Mouse (Mus musculus): ENCODE measurements around the gene Gria3. TPM values are rescaled to one million over a fixed set of nuclear protein-coding genes. Genes with fewer than 3 reads are reported as not detected.

The Gria3 gene
- polyA plus RNA-seq, 1 experiment from 2014 or later = 1.9 TPM

- Histone ChIP-seq H3K4me3 (replicated peaks) (no peak overlapping the region), H3K36me3 (no peaks in the 10 kb centered on the region), H3K27me3 (no peaks in the 10 kb centered on the region), H3K9me3 (replicated peaks) (no peaks in the 10 kb centered on the region), H3K4me2 (no peak overlapping the region), H3K4me1 (replicated peaks) (no peaks in the 10 kb centered on the region), H3K27ac (no peak overlapping the region), H3K9ac (no peak overlapping the region)
- 0% methylated on average over 1 of the region's 1 CpGs for WGBS (ENCODE audit: insufficient replicate concordance)
- ATAC-seq (ENCODE audit: low read depth) (no peak), DNase-seq (no peak)
These were observed 34.9 kb downstream of the Gria3 start for GRCm38 (mm10) chrX:41435541-41435940.

DNA sequence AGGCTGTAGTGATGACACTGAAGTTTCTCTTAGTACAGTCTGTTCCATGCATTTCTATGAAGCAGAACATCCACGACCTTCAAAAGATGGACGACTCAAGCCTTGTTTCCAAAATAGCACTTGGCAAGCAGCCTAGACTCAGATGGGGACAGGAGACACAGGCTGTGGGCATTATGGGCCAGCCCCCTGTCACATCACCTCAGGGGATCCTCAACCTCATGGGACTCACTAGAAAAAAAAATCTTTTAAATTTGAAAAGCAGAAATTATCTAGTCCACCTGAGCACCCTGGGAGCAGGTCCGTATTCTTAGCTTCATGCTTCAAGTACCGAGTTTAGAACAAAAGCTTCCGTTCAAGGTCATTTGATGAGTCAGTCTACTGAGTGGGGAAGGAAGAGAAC is 38.2 kb downstream of the Gria3 start:
- Histone ChIP-seq H3K4me1 (replicated peaks) (no peaks in the 10 kb centered on the region), H3K9ac (no peak overlapping the region), H3K27ac (no peak overlapping the region), H3K9me3 (replicated peaks) (no peaks in the 10 kb centered on the region), H3K4me3 (replicated peaks) (no peak overlapping the region), H3K4me2 (no peak overlapping the region), H3K36me3 (no peaks in the 10 kb centered on the region), H3K27me3 (no peaks in the 10 kb centered on the region)
- DNase-seq (no peak), ATAC-seq (ENCODE audit: low read depth) (no peak)
- 70% methylated on average over 5 of the region's 5 CpGs for WGBS (ENCODE audit: insufficient replicate concordance)

GRCm38 (mm10) chrX:41448876-41449275 is 48.2 kb downstream of the Gria3 start:
- Histone ChIP-seq H3K27me3 (no peaks in the 10 kb centered on the region), H3K27ac (no peak overlapping the region), H3K9me3 (replicated peaks) (no peaks in the 10 kb centered on the region), H3K4me1 (replicated peaks) (no peaks in the 10 kb centered on the region), H3K4me2 (no peak overlapping the region), H3K4me3 (replicated peaks) (no peak overlapping the region), H3K9ac (no peak overlapping the region), H3K36me3 (no peaks in the 10 kb centered on the region)
- no peak for DNase-seq
- WGBS (ENCODE audit: insufficient replicate concordance) = 46% methylated on average over 1 of the region's 1 CpGs
- no peak for ATAC-seq (ENCODE audit: low read depth)

DNA sequence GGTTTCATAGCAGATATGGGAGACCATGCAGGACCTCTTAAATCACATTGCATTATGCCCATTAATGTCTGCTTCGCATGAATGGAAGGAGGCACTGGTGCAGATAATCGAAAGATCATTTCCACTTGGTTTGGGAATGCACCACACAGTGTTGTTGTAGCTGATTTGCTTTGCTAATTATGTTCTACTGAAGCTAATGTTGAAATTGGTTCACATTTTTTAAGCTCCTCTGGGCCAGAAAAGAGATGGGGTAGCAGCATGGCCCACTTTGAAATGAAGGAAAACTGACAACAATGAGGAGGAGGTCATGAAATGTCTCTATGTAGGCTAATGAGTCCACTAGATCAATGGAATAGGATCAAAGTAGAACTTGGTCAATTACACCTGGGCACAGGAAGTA is 76.8 kb downstream of the Gria3 start:
- DNase-seq (no peak), ATAC-seq (ENCODE audit: low read depth) (no peak)
- Histone ChIP-seq H3K9ac (no peak overlapping the region), H3K4me1 (replicated peaks) (no peaks in the 10 kb centered on the region), H3K27me3 (no peaks in the 10 kb centered on the region), H3K27ac (no peak overlapping the region), H3K4me2 (no peak overlapping the region), H3K9me3 (replicated peaks) (no peaks in the 10 kb centered on the region), H3K36me3 (no peaks in the 10 kb centered on the region), H3K4me3 (replicated peaks) (no peak overlapping the region)
- WGBS (ENCODE audit: insufficient replicate concordance) = 80% methylated on average over 2 of the region's 2 CpGs

DNA sequence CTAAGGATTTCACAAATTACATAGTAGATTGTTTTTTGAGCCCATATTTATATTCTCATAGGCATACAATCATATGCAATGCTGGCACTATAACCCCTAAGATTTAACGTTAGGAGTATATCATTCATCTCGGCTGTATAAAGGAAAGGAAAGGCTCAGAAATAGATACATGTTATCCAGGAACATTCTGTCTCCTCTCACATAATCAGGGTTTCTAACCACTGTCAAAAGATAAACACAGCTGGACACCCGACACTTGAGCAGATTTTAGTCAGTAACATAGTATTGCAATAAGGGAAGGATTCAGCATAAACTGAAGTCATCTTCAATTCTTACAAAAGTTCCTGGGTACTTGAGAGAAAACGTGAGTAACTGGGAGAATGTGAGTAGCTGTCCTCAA is 95.9 kb downstream of the Gria3 start:
- Histone ChIP-seq H3K27me3 (no peaks in the 10 kb centered on the region), H3K9ac (no peak overlapping the region), H3K9me3 (replicated peaks) (no peaks in the 10 kb centered on the region), H3K4me2 (no peak overlapping the region), H3K4me3 (replicated peaks) (no peak overlapping the region), H3K27ac (no peak overlapping the region), H3K4me1 (replicated peaks) (no peaks in the 10 kb centered on the region), H3K36me3 (no peaks in the 10 kb centered on the region)
- WGBS (ENCODE audit: insufficient replicate concordance) = 51% methylated on average over 4 of the region's 4 CpGs
- ATAC-seq (ENCODE audit: low read depth) (no peak), DNase-seq (no peak)

- no peaks in the 10 kb centered on the region for H3K36me3 ChIP-seq
- H3K27me3 ChIP-seq = no peaks in the 10 kb centered on the region
- ATAC-seq (ENCODE audit: low read depth) (no peak), DNase-seq (no peak)
- H3K4me2 ChIP-seq = no peak overlapping the region
- H3K4me3 ChIP-seq (replicated peaks) = no peak overlapping the region
- no peak overlapping the region for H3K27ac ChIP-seq
- no peak overlapping the region for H3K9ac ChIP-seq
- WGBS (ENCODE audit: insufficient replicate concordance) = 72% methylated on average over 3 of the region's 3 CpGs
- H3K4me1 ChIP-seq (replicated peaks) = no peaks in the 10 kb centered on the region
- H3K9me3 ChIP-seq (replicated peaks) = no peaks in the 10 kb centered on the region
These were observed 104.7 kb downstream of the Gria3 start for GRCm38 (mm10) chrX:41505371-41505770.

- WGBS (ENCODE audit: insufficient replicate concordance) = 59% methylated on average over 1 of the region's 1 CpGs
- no peak overlapping the region for H3K9ac ChIP-seq
- H3K27me3 ChIP-seq = no peaks in the 10 kb centered on the region
- no peaks in the 10 kb centered on the region for H3K9me3 ChIP-seq (replicated peaks)
- no peak overlapping the region for H3K4me3 ChIP-seq (replicated peaks)
- H3K27ac ChIP-seq = no peak overlapping the region
- no peaks in the 10 kb centered on the region for H3K36me3 ChIP-seq
- no peaks in the 10 kb centered on the region for H3K4me1 ChIP-seq (replicated peaks)
- ATAC-seq (ENCODE audit: low read depth) (no peak), DNase-seq (no peak)
- no peak overlapping the region for H3K4me2 ChIP-seq
These were observed 107.3 kb downstream of the Gria3 start for GRCm38 (mm10) chrX:41507959-41508358.

GRCm38 (mm10) chrX:41514982-41515381 is 114.3 kb downstream of the Gria3 start:
- no peaks in the 10 kb centered on the region for H3K36me3 ChIP-seq
- no peak overlapping the region for H3K27ac ChIP-seq
- WGBS (ENCODE audit: insufficient replicate concordance) = 32% methylated on average over 3 of the region's 3 CpGs
- no peak overlapping the region for H3K4me2 ChIP-seq
- H3K27me3 ChIP-seq = no peaks in the 10 kb centered on the region
- H3K4me1 ChIP-seq (replicated peaks) = no peaks in the 10 kb centered on the region
- H3K9me3 ChIP-seq (replicated peaks) = no peaks in the 10 kb centered on the region
- no peak overlapping the region for H3K4me3 ChIP-seq (replicated peaks)
- ATAC-seq (ENCODE audit: low read depth) = no peak
- no peak for DNase-seq
- no peak overlapping the region for H3K9ac ChIP-seq

GRCm38 (mm10) chrX:41532511-41532910 is 131.9 kb downstream of the Gria3 start:
- H3K9ac ChIP-seq = no peak overlapping the region
- 54% methylated on average over 2 of the region's 2 CpGs for WGBS (ENCODE audit: insufficient replicate concordance)

GRCm38 (mm10) chrX:41535886-41536285 is 135.2 kb downstream of the Gria3 start:
- Histone ChIP-seq H3K9me3 (replicated peaks) (no peaks in the 10 kb centered on the region), H3K4me2 (no peak overlapping the region), H3K36me3 (no peaks in the 10 kb centered on the region), H3K27me3 (no peaks in the 10 kb centered on the region), H3K27ac (no peak overlapping the region), H3K4me3 (replicated peaks) (no peak overlapping the region), H3K4me1 (replicated peaks) (no peaks in the 10 kb centered on the region), H3K9ac (no peak overlapping the region)
- WGBS (ENCODE audit: insufficient replicate concordance) = 43% methylated on average over 2 of the region's 2 CpGs
- DNase-seq (no peak), ATAC-seq (ENCODE audit: low read depth) (no peak)

More at GRCm38 (mm10) chrX:41532511-41532910, 131.9 kb downstream of the Gria3 start:
- H3K4me3 ChIP-seq (replicated peaks) = no peak overlapping the region
- H3K27me3 ChIP-seq = no peaks in the 10 kb centered on the region
- no peak for DNase-seq
- no peaks in the 10 kb centered on the region for H3K9me3 ChIP-seq (replicated peaks)
- no peaks in the 10 kb centered on the region for H3K36me3 ChIP-seq
- ATAC-seq (ENCODE audit: low read depth) = no peak
- no peak overlapping the region for H3K4me2 ChIP-seq
- no peak overlapping the region for H3K27ac ChIP-seq
- no peaks in the 10 kb centered on the region for H3K4me1 ChIP-seq (replicated peaks)

DNA sequence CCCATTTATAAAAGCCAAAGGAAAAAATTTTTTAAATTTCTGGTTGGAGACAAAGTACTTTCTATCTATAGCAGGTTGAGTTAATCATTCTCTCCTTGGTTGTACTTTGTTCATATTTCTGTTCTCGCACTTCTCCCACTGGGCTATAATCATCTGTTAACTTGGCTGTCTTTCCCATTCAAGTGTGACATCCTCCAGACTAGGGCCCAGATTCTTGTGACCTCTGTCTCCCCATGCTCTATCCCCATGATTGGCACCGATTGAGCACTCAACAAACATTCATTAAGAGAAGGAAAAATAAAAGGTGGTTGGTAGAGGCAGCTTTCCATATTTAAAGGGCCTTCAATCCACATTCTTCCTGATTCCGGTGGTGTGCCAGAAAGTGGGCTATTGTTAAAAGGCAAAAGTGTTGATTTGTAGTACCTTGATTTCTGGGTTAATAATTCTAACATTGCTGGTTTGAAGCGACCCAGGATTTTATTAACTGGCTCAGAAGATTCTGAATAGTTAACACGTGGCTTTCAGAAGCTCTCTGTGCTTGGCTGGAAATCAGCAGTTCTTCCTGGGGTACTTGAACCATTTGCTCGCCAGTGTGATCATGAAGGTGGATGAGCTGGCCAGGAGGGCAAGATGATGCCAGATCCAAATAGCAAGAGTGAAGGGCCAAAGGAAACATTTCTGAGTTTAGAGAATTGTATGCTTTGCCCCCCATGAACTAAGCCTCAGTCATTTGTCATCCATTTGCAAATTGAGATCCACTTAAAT is 161.8 kb downstream of the Gria3 start:
- H3K4me2 ChIP-seq = no peak overlapping the region
- no peaks in the 10 kb centered on the region for H3K27me3 ChIP-seq
- WGBS (ENCODE audit: insufficient replicate concordance) = 57% methylated on average over 6 of the region's 6 CpGs
- no peaks in the 10 kb centered on the region for H3K36me3 ChIP-seq
- no peaks in the 10 kb centered on the region for H3K9me3 ChIP-seq (replicated peaks)
- ATAC-seq (ENCODE audit: low read depth) (no peak), DNase-seq (no peak)
- no peak overlapping the region for H3K9ac ChIP-seq
- no peak overlapping the region for H3K27ac ChIP-seq
- no peak overlapping the region for H3K4me3 ChIP-seq (replicated peaks)
- H3K4me1 ChIP-seq (replicated peaks) = no peaks in the 10 kb centered on the region

DNA sequence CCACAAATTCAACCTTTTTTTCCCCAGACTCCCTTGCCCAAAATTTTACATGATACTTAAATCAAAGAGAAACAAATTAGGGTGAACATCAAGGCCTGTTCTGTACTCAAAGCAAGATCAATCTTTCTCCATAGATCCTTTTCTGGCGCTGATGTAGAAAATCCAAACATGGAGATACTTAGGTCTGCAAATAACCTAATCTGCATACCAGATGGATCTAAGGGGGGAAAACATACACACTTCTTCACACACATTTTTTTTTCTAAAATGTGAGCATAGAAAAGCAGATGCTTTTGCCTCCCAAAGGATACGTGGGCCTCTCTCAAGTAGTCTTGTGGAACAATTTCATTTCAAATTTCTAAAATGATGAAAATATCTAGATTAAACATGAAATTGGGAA is 164.2 kb downstream of the Gria3 start:
- no peaks in the 10 kb centered on the region for H3K4me1 ChIP-seq (replicated peaks)
- H3K9ac ChIP-seq = no peak overlapping the region
- H3K36me3 ChIP-seq = no peaks in the 10 kb centered on the region
- 54% methylated on average over 2 of the region's 2 CpGs for WGBS (ENCODE audit: insufficient replicate concordance)
- no peak overlapping the region for H3K4me2 ChIP-seq
- no peaks in the 10 kb centered on the region for H3K9me3 ChIP-seq (replicated peaks)
- no peak for ATAC-seq (ENCODE audit: low read depth)
- no peaks in the 10 kb centered on the region for H3K27me3 ChIP-seq
- no peak overlapping the region for H3K27ac ChIP-seq
- H3K4me3 ChIP-seq (replicated peaks) = no peak overlapping the region
- no peak for DNase-seq

Data from liver, embryonic 13.5 days (tissue).